Mouse (Mus musculus): ENCODE data around the gene Zbtb8b.
"Not testable (repeated sequence)": the region's sequence is repeated elsewhere in the genome, so short reads cannot be mapped to it uniquely, and the experiment has no call there.

Gene Zbtb8b

DNA sequence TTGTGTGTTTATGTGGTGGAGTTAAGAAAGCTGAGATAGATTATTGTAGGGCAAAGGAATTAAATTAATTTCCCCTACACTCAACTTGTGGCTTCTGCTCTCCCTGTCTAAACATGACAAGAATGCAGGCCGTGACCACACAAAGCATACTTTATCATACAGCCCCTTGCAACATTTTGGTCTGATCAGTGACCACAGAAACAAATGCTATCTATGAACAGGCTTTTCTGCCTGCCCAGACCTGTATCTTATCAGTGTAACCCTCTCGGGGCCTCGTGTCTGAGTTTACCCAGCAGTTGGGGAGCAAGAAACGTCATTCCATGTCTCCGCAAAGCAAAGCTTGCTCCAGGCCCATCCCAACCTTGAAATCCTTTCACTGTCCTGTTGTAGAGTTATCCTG is 24.2 kb downstream of the Zbtb8b start:
- CTCF ChIA-PET = no interaction called here

DNA sequence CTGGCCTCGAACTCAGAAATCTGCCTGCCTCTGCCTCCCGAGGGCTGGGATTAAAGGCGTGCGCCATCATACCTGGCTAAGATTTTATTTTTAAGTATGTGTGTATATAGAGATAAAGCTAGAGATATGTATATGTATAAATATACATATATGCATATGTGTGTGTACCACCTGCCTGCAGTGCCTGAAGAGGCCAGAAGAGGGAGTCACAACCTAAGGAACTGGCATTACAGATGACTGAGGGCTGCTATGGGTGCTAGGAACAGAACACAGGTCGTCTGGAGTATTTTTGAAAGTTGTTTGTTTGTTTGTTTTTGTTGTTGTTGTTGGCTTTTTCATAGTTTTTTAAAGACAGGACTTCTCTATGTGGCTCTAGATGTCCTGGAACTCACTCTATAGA is 24.8 kb downstream of the Zbtb8b start:
- CTCF ChIA-PET = no interaction called here

DNA sequence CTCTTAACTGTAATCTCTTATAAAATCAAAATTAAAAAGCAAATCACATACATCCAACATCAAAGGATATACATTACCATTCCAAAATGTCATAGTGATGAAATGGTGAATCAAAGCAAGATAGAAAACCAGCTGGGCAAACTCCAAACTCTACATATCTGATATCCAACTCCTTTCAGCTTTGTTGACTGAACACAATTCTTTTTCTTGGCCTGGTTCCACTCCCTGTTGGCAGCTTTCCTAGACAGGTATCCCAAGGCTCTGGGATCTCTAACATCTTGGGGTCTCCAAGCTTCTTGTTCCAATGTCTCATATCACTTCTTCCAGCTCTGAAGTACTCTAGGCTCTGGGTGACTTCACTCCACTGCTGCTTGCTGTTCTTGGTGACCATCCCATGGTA is 29.7 kb downstream of the Zbtb8b start:
- CTCF ChIA-PET = no interaction called here

DNA sequence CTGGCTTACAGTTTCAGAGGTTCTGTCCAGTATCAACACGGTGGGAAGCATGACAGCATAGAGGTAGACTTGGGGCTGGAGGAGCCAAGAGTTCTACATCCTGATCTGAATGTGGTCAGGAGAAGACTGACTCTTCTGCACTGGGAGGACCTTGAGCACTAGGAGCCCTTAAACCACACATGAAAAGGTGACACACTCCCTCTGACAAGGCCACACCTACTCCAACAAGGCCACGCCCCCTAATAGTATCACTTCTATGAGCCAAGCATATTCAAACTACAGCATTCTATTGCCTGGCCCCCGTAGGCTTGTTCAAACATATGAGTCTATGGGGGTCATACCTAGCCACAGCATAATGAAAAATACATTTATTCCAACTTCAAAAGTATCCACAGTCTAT is 30.1 kb downstream of the Zbtb8b start:
- CTCF ChIA-PET = not testable (repeated sequence)

DNA sequence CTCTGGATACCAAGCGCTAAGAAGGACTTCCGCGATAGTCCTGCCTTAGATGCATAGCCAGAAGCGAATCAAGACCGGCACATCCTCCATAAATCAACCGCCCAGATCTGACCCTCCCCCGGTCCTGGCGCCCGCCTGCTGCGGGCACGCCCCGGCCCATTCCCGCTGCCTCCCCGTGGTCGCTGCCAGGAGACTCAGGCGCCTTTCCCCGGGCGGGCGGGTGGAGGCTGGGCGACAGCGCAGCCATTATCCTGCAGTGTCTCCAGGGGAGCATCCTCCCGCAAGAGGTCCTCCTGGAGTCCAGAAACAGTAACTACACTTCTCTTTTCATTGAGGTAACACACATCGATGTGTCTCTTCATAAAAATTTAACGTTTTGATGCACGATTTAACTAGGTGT is 34.2 kb downstream of the Zbtb8b start:
- CTCF ChIA-PET = no interaction called here

DNA sequence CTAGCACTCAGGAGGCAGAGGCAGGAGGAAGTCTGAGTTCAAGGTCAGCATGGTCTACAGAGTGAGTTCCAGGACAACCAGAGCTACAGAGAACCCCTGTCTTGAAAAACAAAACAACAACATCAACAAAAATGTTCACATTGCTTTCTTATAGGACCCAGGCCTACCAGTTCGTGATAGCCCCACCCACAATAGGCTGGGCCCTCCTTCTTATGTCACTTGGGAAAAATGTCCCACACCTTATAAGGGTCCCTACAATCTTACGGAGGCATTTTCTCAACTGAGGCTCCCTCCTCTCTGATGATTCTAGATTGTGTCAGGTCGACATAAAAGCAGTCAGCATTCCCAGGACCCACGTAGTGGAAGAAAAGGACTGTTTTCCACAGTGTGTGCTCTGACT is 40.8 kb downstream of the Zbtb8b start:
- CTCF ChIA-PET = no interaction called here

DNA sequence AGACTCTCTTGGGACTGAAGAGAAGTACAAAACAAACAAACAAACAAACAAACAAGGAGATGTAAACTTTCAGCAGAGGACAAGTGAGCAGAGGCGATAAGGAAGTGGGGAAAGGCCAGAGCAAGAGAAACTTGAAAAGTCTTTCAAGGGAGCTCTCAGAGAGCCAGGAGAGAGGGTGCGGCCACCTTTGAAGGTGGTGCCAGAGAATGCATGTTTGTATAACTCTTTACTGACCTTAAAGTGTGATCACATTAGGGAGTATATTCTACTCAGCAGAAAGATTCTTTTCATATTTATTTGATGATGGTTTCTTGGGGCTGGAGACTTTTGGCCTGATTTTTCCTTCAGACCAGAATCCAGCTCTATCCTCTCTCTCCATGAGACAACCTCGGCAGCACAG is 43.7 kb downstream of the Zbtb8b start:
- CTCF ChIA-PET = no interaction called here

DNA sequence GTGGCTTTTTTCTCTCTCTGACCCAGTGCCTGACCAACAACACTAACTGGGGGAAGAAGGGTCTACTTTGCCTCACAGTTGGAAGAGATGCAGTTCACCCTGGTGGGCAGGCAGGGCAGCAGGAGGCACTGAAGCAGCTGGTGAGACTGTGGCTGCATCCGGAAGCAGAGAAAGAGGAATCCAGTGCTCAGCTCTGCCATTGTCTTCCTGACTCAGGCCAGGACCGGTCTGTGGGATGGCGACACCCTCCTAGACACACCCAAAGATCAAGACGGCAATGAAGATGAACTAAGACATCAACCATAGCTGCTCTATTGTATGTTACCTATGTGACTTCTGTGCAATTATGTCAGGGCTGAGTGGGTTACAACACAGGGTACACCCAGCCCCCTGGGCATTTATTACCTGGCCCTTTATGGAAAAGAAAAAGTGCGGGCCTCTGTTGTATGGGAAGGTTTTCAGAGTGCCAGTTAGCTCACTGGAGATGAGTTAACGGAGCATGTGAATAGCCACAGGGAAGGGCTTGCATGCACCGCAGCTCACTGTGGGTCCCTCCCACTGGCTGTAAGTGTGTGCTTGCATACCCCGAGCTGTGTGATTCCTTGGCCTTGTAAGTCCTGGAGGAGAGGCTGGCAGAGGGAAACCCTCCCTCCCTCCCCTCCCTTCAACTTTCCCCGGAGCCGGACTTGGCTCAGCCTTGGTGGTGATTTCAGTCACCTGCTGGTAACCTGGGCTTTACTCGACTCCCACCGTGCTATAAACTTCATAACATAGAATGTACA is 46.4 kb downstream of the Zbtb8b start:
- CTCF ChIA-PET = interaction anchor here (0.6 kb wide), 1 partner anchor 485 kb away, joined by 3 read pairs; no protein-coding TSS in a partner anchor

DNA sequence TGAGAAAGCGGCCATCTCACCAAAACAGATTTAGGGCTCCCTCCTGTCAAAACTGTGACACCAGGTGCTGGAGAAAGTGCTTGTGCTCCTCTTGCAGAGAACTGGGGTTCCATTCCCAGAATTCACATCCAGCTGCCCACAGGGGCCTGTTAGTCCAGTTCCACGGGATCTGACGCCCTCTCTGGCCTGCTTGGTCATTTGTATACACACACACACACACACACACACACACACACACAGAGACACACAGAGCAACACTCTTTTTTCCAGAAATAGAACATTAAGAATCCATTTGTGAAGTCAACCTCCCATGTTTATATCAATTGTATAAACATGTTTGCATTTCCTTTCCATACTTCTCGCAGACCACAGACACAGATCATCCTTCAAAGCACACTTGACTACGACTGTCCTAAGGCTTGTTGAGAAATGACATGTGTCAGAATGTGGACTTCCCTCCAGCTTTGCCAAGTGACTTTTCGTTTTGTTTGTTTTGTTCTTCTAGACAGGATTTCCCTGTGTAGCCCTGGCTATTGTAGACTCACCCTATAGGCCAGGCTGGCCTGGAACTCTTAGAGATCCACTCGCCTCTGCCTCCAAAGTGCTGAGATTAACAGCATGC is 49.6 kb downstream of the Zbtb8b start:
- CTCF ChIA-PET = no interaction called here

DNA sequence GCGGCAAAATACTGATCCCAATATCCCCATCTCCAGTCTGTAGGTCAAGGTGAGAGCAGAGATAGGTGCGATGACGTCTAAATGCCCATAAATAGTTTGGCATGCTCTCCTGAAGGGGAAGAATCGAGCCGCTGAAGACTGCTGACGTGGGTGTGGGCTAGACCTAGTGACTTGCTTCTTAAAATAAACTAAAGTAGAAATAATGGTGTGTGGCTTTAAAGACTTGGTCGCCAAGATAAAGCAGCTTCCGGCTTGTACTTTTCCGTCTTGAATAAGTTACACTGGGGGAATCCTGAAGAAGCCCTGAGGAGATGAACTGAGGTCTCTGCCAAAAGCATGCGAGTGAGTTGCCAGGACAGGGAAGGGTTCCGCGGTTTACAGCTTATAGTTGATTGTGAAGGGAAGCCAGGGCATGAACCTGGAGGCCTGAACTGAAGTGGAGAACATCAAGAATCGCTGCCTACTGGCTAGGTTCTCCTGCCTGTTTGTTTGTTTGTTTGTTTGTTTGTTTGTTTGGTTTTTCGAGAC is 50.4 kb downstream of the Zbtb8b start:
- CTCF ChIA-PET = no interaction called here

DNA sequence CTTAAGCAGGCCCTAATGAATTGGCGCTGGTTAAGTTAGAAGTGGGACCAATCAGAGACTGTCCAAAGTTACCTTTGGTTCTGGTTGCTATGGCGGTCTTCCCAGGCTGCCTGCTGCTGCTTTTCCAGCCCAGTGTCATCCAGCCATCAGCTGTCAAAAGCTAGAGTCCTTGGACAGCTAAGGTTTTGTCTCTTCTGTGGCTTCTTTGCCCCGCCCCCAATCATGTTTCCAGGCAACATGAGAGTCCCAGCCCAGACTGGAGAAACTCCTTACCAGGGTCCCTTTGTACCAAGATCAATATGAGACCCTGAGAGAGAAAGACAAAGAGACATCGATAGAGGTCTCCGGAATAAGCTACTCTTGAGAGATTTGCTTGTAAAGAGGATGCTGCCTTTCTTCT is 52.2 kb downstream of the Zbtb8b start:
- CTCF ChIA-PET = no interaction called here

DNA sequence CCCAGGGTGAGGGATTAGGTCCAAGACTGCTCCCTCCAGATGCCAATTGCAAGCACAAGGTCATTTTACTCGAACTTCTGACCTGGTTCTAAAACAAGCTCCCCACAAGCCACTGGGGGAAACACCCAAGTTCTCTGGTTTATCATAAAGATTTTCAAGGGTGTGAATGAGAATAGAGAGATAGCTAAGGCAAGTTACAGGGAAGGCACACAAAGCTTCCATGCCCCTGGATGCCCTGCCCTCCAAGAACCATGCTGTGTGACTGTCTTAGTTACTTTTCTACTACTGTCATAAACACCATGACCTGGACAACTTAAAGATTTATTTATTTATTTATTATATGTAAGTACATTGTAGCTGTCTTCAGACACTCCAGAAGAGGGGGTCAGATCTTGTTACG is 53.7 kb downstream of the Zbtb8b start:
- CTCF ChIA-PET = no interaction called here

DNA sequence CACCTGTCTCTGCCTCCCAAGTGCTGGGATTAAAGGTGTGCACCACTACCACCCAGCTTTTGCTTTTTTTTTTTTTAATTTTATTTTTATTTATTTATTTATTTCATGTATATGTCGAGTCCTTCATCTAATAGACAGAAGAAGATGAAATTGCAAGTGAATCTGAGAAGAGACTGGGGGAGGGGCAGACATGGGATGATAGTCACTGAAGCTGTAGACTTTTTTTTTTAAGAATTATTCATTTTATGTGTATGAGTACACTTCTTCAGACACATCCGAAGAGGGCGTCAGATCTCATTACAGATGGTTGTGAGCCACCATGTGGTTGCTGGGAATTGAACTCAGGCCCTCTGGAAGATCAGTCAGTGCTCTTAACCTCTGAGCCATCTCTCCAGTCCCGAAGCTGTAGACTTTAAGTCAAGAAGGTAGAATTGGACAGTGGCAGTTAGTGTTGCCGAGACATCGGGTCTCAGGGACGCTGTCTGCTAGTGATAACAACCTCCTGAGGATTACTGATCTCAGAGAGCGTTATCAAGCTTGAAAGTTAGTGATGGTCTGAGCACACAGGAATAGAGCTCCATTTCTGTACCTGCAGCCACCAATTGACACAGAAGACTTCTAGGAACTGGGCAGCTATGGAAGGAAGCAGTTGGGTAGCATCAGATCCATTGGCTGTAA is 54.2 kb downstream of the Zbtb8b start:
- CTCF ChIA-PET = no interaction called here

DNA sequence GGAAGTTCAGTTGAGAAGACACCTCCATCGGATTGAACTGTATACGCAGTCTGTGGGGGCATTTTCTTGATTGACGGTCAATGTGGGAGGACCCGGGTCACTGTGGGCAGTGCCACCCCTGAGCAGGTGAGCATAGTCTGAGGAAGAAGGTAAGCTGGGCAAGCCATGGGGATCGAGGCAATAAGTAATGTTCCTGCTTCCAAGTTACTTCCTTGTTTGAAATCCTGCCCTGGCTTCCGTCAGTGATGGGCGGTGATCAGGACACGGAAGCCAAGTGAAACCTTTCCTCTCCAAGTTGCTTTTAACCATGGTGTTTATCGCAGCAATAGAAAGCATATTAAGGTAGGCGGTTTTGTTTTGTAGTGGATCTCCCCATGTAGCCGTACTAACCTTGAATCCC is 55.0 kb downstream of the Zbtb8b start:
- CTCF ChIA-PET = no interaction called here

DNA sequence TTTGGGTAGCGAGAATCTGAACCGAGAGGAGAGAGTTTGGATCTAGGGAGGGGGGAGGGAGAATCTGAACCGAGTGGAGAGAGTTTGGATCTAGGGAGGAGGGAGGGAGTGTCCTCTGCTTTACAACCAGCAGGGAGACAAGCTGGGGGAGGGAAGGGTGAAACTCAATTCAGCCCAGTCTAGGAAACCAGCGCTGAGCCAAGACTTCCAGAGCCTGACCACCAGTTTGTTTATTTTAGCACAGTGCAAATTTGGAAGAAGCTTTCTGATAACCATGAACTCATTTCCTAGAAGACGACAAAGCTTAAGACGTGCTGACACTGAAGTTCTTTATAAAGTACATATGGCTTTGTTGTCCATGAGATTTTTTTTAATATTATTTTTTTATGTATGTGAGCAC is 56.2 kb downstream of the Zbtb8b start:
- CTCF ChIA-PET = no interaction called here

DNA sequence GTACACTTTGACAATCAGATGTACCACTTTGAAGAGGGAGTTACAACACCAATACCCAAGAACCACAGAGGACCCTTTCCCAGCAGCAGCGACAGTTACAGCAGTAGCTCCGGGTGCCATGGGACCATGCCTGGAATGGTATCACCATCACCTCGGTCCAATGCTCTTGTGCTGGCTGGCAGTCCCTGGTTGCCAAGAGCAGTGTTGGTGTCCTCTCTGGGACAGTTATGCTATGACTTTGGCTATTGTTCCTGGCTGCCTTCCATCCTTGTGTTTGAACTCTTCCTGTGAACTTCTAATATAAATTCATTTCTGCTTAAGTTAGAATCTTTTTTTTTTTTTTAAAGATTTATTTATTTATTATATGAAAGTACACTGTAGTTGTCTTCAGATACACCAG is 57.1 kb downstream of the Zbtb8b start:
- CTCF ChIA-PET = no interaction called here

DNA sequence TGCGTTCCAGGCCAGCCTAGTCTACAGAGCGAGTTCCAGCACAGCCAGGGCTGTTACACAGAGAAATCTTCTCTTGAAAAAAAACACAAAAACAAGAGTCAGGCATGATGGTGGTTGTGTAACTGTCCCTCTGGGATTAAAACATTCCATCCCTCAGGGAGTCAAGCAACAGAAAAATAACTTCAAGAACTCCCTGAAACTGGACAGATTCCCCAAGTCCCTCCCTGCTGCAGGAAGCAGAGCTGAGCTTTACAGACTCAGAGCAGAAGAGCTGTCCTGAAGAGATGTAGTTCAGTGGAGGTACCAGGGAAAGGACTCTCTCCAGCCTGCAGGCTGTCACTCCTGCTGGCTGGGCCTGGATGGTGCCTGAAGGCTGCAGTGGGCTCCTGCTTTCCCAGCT is 58.2 kb downstream of the Zbtb8b start:
- CTCF ChIA-PET = interaction anchor here (0.7 kb wide), 1 partner anchor 487 kb away, joined by 6 read pairs; no protein-coding TSS in a partner anchor

DNA sequence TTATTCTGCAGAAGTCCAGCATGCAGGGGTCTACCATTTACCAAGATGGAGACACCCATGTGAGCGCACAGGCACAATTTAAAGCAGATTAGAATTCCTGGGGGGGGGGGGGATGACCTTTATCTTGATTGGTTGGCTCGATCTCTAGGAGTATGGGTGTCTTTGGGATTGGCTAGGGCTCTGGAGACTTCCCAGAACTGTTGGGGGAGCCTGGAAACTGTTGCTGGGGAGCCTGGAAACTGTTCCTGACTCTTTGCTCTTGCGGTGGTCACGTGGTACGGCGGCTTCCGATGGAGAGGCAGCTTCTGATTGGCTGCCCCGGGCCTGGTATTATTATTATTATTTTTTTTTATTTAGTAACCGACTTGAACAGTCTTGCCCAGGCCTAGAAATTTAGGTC is 58.6 kb downstream of the Zbtb8b start:
- CTCF ChIA-PET = interaction anchor here (0.7 kb wide), 1 partner anchor 487 kb away, joined by 6 read pairs; no protein-coding TSS in a partner anchor

DNA sequence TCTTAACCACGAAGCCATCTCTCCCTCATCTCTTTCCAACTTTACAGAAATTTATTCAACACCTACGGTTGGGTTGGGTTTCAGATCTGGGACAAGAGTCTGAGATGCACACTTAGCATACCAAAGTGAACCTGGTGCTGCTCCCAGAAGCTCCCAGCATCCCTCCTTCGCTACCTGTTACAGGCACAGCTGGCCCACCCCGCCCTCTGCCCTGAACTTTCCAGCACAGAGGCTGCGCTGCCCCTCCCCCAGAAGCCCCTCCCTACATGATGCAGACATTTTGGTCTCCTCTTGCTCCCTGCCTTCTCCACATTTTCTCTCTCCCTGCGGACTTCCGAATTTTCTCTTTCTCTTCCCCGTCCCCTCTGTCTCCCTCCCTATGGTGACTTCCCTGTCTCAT is 59.5 kb downstream of the Zbtb8b start:
- CTCF ChIA-PET = no interaction called here

DNA sequence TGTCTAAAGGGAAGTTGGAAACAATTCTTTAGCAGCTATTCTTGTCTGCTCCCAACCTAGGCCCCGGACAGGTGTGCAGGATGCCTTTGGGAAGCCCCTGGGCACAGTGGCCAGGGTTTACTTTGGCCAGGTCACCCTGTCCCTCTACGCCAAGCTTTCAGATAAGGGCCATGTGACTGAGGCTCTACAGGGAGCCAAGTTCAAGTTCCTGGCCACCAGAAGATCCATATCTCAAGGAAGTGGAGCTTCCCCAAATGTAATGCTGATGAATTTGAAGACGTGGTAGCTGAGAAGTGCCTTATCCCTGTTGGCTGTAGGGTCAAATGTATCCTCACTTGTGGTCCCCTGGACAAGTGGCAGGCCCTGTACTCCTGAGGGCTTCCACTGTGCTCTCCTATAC is 60.8 kb downstream of the Zbtb8b start:
- CTCF ChIA-PET = interaction anchor here (0.6 to 1.1 kb wide), 2 partner anchors 9 to 130 kb away, joined by 3 read pairs; no protein-coding TSS in a partner anchor

DNA sequence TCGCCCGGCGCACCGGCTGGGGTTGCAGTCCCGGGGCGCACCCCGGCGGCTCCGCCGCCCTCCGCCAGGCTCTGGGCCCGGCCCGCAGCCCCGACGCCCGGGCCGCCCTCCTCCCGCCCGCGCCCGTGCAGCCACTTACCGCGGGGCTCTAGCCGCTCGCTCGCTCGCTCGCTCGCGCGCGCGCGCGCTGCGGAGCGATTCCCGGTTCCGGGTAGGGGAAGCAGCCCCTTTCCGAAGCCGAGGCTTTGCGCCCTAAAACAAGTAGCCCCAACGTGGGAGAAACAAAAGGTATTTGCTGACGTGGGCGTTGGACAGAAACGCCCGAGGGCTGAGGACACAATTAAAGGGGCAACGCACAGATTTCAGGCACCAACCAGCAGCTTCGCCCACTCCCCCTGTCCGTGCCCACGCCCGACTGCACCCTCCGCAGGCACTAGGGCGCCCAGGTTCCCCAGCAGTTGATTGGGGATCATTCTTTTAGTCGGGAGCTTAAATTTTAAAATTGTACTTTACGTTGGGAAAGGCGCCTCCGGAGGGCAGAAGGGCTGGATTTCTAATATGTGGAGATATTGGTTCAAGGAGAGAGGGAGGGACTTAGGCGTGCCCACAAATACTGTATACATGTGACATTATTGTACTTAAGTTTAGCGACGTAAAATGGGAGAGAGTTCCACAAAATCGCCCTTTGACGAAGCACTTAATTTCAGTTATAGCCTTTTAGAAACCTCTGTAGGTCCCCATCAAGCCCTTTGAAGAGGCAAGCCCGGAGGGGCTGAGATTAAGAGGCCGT is 62.9 kb downstream of the Zbtb8b start, which contains the start of gene Zbtb8a:
Gene Zbtb8a (minus strand): TSS at position 516 of the 790 bp plus-strand sequence.
- CTCF ChIA-PET = interaction anchor here (0.6 kb wide), 1 partner anchor 66 kb away, joined by 7 read pairs; no protein-coding TSS in a partner anchor

Data from spleen, embryonic (tissue).